Mouse (Mus musculus) liver, postnatal 0 days (tissue): Measurements from ENCODE around the gene Adarb1. TPM values are rescaled to one million over a fixed set of nuclear protein-coding genes. Genes with fewer than 3 reads are reported as not detected.
A peak's percentile ranks its signal among the peaks of the same experiment; 100 is the strongest.

Experiments
- ATAC-seq: fragments of 200-750 bp; cut with Nextera tagmentation; 2 replicates; pipeline ENCODE4 v1.8.0; 2017; ENCODE audit warnings: mild to moderate bottlenecking, moderate library complexity
- DNase-seq: peaks from one replicate; pipeline ENCODE4 v3.0.0-alpha.2; 2016
- H3K27ac ChIP-seq: fragments of 300-500 bp; sonication (generic); 2 replicates; pipeline ENCODE4 v1.5.1; 2014; ENCODE audit warnings: antibody characterized with exemption, moderate library complexity, mild to moderate bottlenecking, low read depth
- H3K27me3 ChIP-seq: fragments of 300-500 bp; sonication (generic); 2 replicates; pipeline ENCODE4 v1.6.1; 2014; ENCODE audit warnings: low read length, control low read depth, mixed read lengths; ENCODE audit not compliant: insufficient read depth
- H3K36me3 ChIP-seq: fragments of 300-500 bp; sonication (generic); replicated peaks from 2 replicates; pipeline ENCODE4 v1.6.1; 2014; ENCODE audit warnings: mild to moderate bottlenecking, control low read depth, low read length, moderate library complexity, mixed read lengths; ENCODE audit not compliant: insufficient read depth
- H3K4me1 ChIP-seq: fragments of 300-500 bp; sonication (generic); 2 replicates; pipeline ENCODE4 v1.6.1; 2014; ENCODE audit warnings: antibody characterized with exemption, mild to moderate bottlenecking, control low read depth; ENCODE audit not compliant: insufficient read depth
- H3K4me2 ChIP-seq: fragments of 300-500 bp; sonication (generic); 2 replicates; pipeline ENCODE4 v1.6.1; 2014; ENCODE audit warnings: low read depth, mild to moderate bottlenecking, low read length, moderate library complexity, mixed read lengths
- H3K4me3 ChIP-seq: fragments of 300-500 bp; sonication (generic); 2 replicates; pipeline ENCODE4 v1.5.1; 2014; ENCODE audit warnings: low read depth, low read length
- H3K9ac ChIP-seq: fragments of 300-500 bp; sonication (generic); replicated peaks from 2 replicates; pipeline ENCODE4 v1.6.1; 2014; ENCODE audit warnings: mild to moderate bottlenecking, moderate library complexity
- H3K9me3 ChIP-seq: fragments of 300-500 bp; sonication (generic); 2 replicates; pipeline ENCODE4 v1.6.1; 2016; ENCODE audit warnings: mild to moderate bottlenecking, control low read depth, low read length, mixed read lengths
- CTCF ChIP-seq: sonication (generic); IDR thresholded peaks from 2 replicates; pipeline ENCODE4 v1.5.1; 2016; ENCODE audit warnings: antibody characterized with exemption, low read depth
- EP300 ChIP-seq: IDR thresholded peaks from 2 replicates; pipeline ENCODE4 v1.6.1; 2016; ENCODE audit warnings: antibody characterized with exemption, low read depth, mild to moderate bottlenecking
- WGBS: fragments of 180-500 bp; shearing (Covaris S2); extraction: QIAGEN DNeasy Blood & Tissue Kit; methylation state at CpG from one replicate; pipeline ENCODE4 v1.1.7; 2014; ENCODE audit not compliant: insufficient replicate concordance; 5-methylcytosine and 5-hydroxymethylcytosine counted together
- polyA plus RNA-seq: library from polyadenylated mRNA; unstranded; fragments of >200 nt; fragmentation: Nextera tagmentation; extraction: Ambion mirVana; gene quantifications from 2 replicates; pipeline ENCODE4 v1.2.1, GENCODE M21; 2015

The Adarb1 gene
- polyA plus RNA-seq, 1 experiment from 2014 or later: 1.8 TPM

GRCm38 (mm10) chr10:77440286-77440685 lies 22.2 kb upstream of the Adarb1 start:
- Histone ChIP-seq H3K27me3 (no peaks in the 10 kb centered on the region), H3K27ac (no peak overlapping the region), H3K36me3 (no peaks in the 10 kb centered on the region), H3K9ac (no peak overlapping the region), H3K4me1 (0 out of 2 replicates have a peak, but pooled peaks cover 3% of the 10 kb centered on the region), H3K4me3 (no peak overlapping the region), H3K4me2 (no peak overlapping the region), H3K9me3 (no peaks in the 10 kb centered on the region)
- TF ChIP-seq CTCF (no peak), EP300 (no peak)
- ATAC-seq: no peak
- DNase-seq: no peak
- WGBS: 41% methylated on average over 6 of the region's 6 CpGs

GRCm38 (mm10) chr10:77439026-77439425 lies 21.0 kb upstream of the Adarb1 start:
- Histone ChIP-seq H3K9me3 (no peaks in the 10 kb centered on the region), H3K27me3 (no peaks in the 10 kb centered on the region), H3K4me2 (no peak overlapping the region), H3K4me3 (no peak overlapping the region), H3K27ac (no peak overlapping the region), H3K36me3 (no peaks in the 10 kb centered on the region), H3K9ac (no peak overlapping the region), H3K4me1 (0 out of 2 replicates have a peak, but pooled peaks cover 3% of the 10 kb centered on the region)
- ATAC-seq: no peak
- WGBS: 76% methylated on average over 3 of the region's 3 CpGs
- no peak for DNase-seq
- TF ChIP-seq EP300: no peak
- no peak for TF ChIP-seq CTCF

GRCm38 (mm10) chr10:77438021-77438420 lies 20.0 kb upstream of the Adarb1 start:
- no peaks in the 10 kb centered on the region for H3K36me3 ChIP-seq
- no peak overlapping the region for H3K9ac ChIP-seq
- no peak overlapping the region for H3K4me2 ChIP-seq
- no peak overlapping the region for H3K27ac ChIP-seq
- 0 out of 2 replicates have a peak, but pooled peaks cover 3% of the 10 kb centered on the region for H3K4me1 ChIP-seq
- H3K27me3 ChIP-seq: no peaks in the 10 kb centered on the region
- DNase-seq: no peak
- TF ChIP-seq EP300 (no peak), CTCF (no peak)
- WGBS: 45% methylated on average over 1 of the region's 1 CpGs
- no peak for ATAC-seq
- no peaks in the 10 kb centered on the region for H3K9me3 ChIP-seq
- H3K4me3 ChIP-seq: no peak overlapping the region

- H3K27me3 ChIP-seq: no peaks in the 10 kb centered on the region
- no peaks in the 10 kb centered on the region for H3K4me1 ChIP-seq
- H3K27ac ChIP-seq: no peak overlapping the region
- H3K4me3 ChIP-seq: no peak overlapping the region
- DNase-seq: no peak
- no peaks in the 10 kb centered on the region for H3K36me3 ChIP-seq
- TF ChIP-seq EP300: no peak
- TF ChIP-seq CTCF: no peak
- 60% methylated on average over 4 of the region's 4 CpGs for WGBS
- no peak overlapping the region for H3K9ac ChIP-seq
- no peak for ATAC-seq
- no peak overlapping the region for H3K4me2 ChIP-seq
- H3K9me3 ChIP-seq: no peaks in the 10 kb centered on the region
These were observed 17.3 kb upstream of the Adarb1 start for GRCm38 (mm10) chr10:77435343-77435742.

GRCm38 (mm10) chr10:77434457-77435151 lies 16.5 kb upstream of the Adarb1 start:
- TF ChIP-seq EP300 (peak; percentile 53; the same call in 1 of the 2 replicates), CTCF (no peak)
- H3K4me2 ChIP-seq: no peak overlapping the region

GRCm38 (mm10) chr10:77434076-77434456 lies 16.0 kb upstream of the Adarb1 start:
- no peaks in the 10 kb centered on the region for H3K27me3 ChIP-seq
- H3K36me3 ChIP-seq: no peaks in the 10 kb centered on the region
- WGBS: 28% methylated on average over 4 of the region's 4 CpGs
- H3K4me1 ChIP-seq: no peaks in the 10 kb centered on the region
- no peak for TF ChIP-seq EP300
- no peak for TF ChIP-seq CTCF
- no peak overlapping the region for H3K9ac ChIP-seq
- H3K4me3 ChIP-seq: no peak overlapping the region
- ATAC-seq (no peak), DNase-seq (no peak)
- H3K27ac ChIP-seq: no peak overlapping the region
- no peaks in the 10 kb centered on the region for H3K9me3 ChIP-seq
- no peak overlapping the region for H3K4me2 ChIP-seq

More at GRCm38 (mm10) chr10:77434457-77435151, 16.5 kb upstream of the Adarb1 start:
- Histone ChIP-seq H3K9me3 (no peaks in the 10 kb centered on the region), H3K4me3 (no peak overlapping the region), H3K36me3 (no peaks in the 10 kb centered on the region), H3K27me3 (no peaks in the 10 kb centered on the region), H3K27ac (0 out of 2 replicates have a peak overlapping the region, but pooled peaks have one; percentile 11), H3K4me1 (no peaks in the 10 kb centered on the region), H3K9ac (no peak overlapping the region)
- peak; percentile 51 for ATAC-seq
- 32% methylated on average over 18 of the region's 18 CpGs for WGBS
- DNase-seq: no peak
